Mouse (Mus musculus): Measurements from ENCODE around the gene Anapc4. TPM values are rescaled to one million over a fixed set of nuclear protein-coding genes. Genes with fewer than 3 reads are reported as not detected.
A peak's percentile ranks its signal among the peaks of the same experiment; 100 is the strongest.

The Anapc4 gene
- polyA plus RNA-seq, 1 experiment from 2014 or later, result 98.7 TPM

DNA sequence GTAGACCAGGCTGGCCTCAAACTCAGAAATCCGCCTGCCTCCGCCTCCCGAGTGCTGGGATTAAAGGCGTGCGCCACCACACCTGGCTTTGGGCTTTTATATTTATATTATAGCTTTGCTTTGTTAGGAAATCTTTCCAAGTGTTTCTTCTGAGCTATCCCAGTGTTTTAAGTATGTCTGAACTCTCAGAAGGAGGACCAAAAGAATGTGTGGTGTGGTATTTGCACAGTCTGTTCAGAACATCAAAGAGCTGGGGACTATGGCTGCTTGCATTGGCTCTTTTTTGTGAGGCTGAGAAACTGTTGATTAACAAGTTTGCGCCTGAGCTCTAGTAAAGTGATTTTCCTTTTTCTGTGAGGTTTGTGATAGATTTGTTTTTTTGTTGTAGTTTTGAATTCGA lies 10.5 kb downstream of the Anapc4 start:
- Histone ChIP-seq H3K36me3 (ENCODE audit: control insufficient read depth, insufficient read depth, low read length) (peaks cover 44% of the 10 kb centered on the region), H3K27ac (ENCODE audit: low read length) (no peak overlapping the region)
- ATAC-seq (ENCODE audit: insufficient number of reproducible peaks, insufficient read depth, low FRiP score, low read depth), result no peak

DNA sequence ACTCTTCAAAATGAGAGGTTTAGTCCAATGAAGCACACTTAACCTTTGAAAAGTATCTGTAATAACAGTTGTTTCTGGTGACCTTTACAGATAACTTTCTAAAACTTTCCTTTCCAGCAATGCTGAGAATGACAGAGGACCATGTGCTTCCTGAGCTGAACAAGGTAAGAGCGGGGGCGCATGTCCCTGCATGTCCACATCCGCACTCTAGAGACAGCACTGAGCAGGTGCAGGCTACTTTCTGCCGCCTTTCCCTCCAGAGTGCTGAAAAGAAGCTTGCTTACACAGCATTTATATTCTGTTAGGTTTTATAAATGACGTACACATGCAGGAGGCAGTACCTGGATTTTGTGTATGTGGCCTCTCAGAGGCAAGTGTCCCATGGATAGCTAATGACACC lies 21.9 kb downstream of the Anapc4 start:
- ATAC-seq (ENCODE audit: insufficient number of reproducible peaks, insufficient read depth, low FRiP score, low read depth), result no peak
- Histone ChIP-seq H3K4me2 (replicated peaks; ENCODE audit: low read depth, low read length) (no peak overlapping the region), H3K4me3 (ENCODE audit: low read depth, low read length) (no peak overlapping the region), H3K36me3 (ENCODE audit: control insufficient read depth, insufficient read depth, low read length) (peaks cover 58% of the 10 kb centered on the region), H3K27me3 (ENCODE audit: control insufficient read depth, insufficient read depth, low read length) (no peaks in the 10 kb centered on the region), H3K9ac (replicated peaks; ENCODE audit: low read depth, low read length) (no peak overlapping the region), H3K4me1 (ENCODE audit: control insufficient read depth, insufficient read depth, low read length) (no peaks in the 10 kb centered on the region), H3K9me3 (ENCODE audit: control insufficient read depth, low read depth, low read length) (no peaks in the 10 kb centered on the region), H3K27ac (ENCODE audit: low read length) (no peak overlapping the region)
- WGBS, result 84% methylated on average over 5 of the region's 5 CpGs

More for the DNA sequence above, 10.5 kb downstream of the Anapc4 start:
- no peak overlapping the region for H3K4me3 ChIP-seq (ENCODE audit: low read depth, low read length)
- H3K4me2 ChIP-seq (replicated peaks; ENCODE audit: low read depth, low read length), result no peak overlapping the region
- H3K27me3 ChIP-seq (ENCODE audit: control insufficient read depth, insufficient read depth, low read length), result no peaks in the 10 kb centered on the region
- H3K9me3 ChIP-seq (ENCODE audit: control insufficient read depth, low read depth, low read length), result no peaks in the 10 kb centered on the region
- no peak overlapping the region for H3K9ac ChIP-seq (replicated peaks; ENCODE audit: low read depth, low read length)
- 80% methylated on average over 7 of the region's 7 CpGs for WGBS
- no peaks in the 10 kb centered on the region for H3K4me1 ChIP-seq (ENCODE audit: control insufficient read depth, insufficient read depth, low read length)

DNA sequence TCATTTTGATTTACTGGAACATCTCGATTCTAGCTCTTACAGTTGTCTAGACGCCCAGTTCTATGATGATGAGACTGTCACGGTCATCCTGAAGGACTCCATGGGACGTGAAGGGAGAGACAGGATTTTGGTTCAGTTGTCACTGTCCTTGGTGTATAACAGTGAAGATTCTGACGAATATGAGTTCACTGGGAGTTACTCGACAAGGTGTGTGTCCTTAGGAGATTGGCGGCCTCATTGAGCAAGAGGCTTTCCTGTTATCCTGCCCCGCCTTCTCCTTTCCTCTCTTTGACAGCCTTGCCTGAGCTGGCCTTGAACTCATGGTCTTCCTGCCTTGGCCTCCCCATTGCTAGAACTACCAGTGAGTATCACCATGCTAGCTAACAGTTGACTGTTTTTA lies 30.6 kb downstream of the Anapc4 start:
- Histone ChIP-seq H3K27me3 (ENCODE audit: control insufficient read depth, insufficient read depth, low read length) (no peaks in the 10 kb centered on the region), H3K4me3 (ENCODE audit: low read depth, low read length) (no peak overlapping the region), H3K4me1 (ENCODE audit: control insufficient read depth, insufficient read depth, low read length) (0 out of 2 replicates have a peak, but pooled peaks cover 4% of the 10 kb centered on the region), H3K27ac (ENCODE audit: low read length) (no peak overlapping the region), H3K9me3 (ENCODE audit: control insufficient read depth, low read depth, low read length) (no peaks in the 10 kb centered on the region), H3K36me3 (ENCODE audit: control insufficient read depth, insufficient read depth, low read length) (peaks cover 66% of the 10 kb centered on the region), H3K4me2 (replicated peaks; ENCODE audit: low read depth, low read length) (no peak overlapping the region), H3K9ac (replicated peaks; ENCODE audit: low read depth, low read length) (no peak overlapping the region)
- WGBS, result 86% methylated on average over 8 of the region's 8 CpGs
- no peak for ATAC-seq (ENCODE audit: insufficient number of reproducible peaks, insufficient read depth, low FRiP score, low read depth)

DNA sequence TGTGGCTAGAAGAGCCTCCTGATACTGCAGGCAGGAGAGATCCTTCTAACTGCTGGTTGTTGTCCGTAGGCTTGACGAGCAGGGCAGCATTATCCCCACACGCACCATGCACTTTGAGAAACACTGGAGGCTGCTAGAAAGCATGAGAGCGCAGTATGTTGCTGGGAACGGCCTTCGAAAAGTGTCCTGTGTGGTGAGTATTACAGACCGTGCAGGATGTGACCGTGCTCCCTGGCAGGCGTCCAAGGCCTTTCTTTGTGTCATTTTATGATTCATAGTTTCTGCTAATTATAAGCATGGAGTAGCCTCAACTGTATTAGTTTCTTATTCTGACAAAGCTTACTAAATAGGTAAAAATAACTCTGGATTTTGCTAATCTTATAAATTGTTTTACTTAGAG lies 32.0 kb downstream of the Anapc4 start:
- Histone ChIP-seq H3K4me1 (ENCODE audit: control insufficient read depth, insufficient read depth, low read length) (0 out of 2 replicates have a peak, but pooled peaks cover 4% of the 10 kb centered on the region), H3K27me3 (ENCODE audit: control insufficient read depth, insufficient read depth, low read length) (no peaks in the 10 kb centered on the region), H3K27ac (ENCODE audit: low read length) (peak overlapping the region; percentile 21; the same call in 1 of the 2 replicates), H3K4me3 (ENCODE audit: low read depth, low read length) (no peak overlapping the region), H3K9me3 (ENCODE audit: control insufficient read depth, low read depth, low read length) (no peaks in the 10 kb centered on the region), H3K4me2 (replicated peaks; ENCODE audit: low read depth, low read length) (no peak overlapping the region), H3K9ac (replicated peaks; ENCODE audit: low read depth, low read length) (no peak overlapping the region), H3K36me3 (ENCODE audit: control insufficient read depth, insufficient read depth, low read length) (peaks cover 62% of the 10 kb centered on the region)
- 51% methylated on average over 9 of the region's 9 CpGs for WGBS
- no peak for ATAC-seq (ENCODE audit: insufficient number of reproducible peaks, insufficient read depth, low FRiP score, low read depth)

DNA sequence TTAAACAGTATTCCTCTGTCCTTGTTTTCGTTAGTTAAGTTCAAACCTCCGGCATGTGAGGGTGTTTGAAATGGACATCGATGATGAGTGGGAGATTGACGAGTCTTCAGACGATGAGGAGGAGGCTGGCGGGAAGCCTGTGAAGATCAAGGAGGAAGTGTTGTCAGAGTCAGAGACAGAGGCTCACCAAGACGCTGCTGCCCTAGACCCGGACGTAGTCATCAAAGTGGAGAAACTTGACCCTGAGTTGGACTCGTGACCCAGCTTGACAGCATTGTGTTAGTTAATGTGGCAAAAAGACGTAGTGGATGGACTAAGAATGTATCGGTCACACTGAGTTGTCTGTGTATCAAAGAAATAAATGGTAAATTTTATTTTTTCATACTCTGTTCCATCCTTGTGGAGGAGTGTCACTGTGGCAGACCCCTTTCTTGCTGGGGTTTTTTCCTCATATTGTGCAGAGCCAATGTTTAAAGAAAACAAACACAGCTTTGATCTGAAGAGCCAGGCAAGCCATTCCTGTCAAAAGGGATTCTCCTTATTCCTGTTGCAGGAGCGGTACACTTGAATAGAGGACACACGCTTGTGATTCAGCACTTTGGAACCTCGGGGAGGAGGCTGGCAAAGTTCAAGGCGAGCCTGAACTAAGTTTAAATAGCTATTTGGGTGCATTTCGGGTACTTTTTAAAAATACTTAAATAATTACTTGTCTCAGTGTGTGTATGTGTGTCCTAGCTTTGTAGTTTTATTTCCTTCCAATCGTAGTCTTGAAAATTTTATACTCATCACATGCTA lies 32.7 kb downstream of the Anapc4 start:
- Histone ChIP-seq H3K27ac (ENCODE audit: low read length) (no peak overlapping the region), H3K27me3 (ENCODE audit: control insufficient read depth, insufficient read depth, low read length) (no peaks in the 10 kb centered on the region)

DNA sequence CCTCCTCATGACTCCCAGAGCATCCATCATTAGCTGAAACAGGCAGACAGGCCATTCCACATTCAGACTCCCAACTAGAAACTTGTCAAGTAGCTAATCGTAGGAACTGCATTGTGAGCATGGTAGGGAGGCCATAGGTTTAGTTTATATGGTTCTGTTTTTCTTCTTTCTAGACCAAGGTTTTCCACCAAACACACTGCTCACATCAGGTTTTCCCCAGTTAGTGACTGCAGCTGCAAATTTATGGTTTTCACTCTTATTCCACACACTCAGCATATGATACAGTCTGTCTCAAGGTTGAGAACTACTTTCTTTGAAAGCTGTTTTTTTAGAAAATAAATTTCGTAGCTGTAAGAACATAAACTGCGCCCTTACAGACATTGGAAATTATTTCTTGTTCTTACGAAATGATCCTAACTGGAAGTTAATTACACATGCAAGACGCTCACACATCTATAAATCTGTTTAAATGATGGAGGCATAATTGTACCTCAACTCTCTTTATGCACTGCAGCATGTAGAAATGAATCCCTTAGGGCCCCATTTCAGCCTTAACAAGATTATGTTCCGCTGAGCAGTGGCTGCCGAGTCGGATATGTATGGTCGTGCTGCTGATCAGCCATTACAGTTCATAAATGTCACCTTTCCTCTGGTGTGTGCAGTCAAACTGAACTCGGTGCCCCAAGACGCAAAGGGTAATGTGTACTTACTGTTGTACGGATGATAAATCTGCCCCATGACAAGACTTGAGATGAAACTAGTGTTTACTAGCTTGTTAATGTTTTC lies 35.3 kb downstream of the Anapc4 start:
- no peaks in the 10 kb centered on the region for H3K9me3 ChIP-seq (ENCODE audit: control insufficient read depth, low read depth, low read length)
- H3K4me3 ChIP-seq (ENCODE audit: low read depth, low read length), result no peak overlapping the region
- no peaks in the 10 kb centered on the region for H3K27me3 ChIP-seq (ENCODE audit: control insufficient read depth, insufficient read depth, low read length)
- no peak for ATAC-seq (ENCODE audit: insufficient number of reproducible peaks, insufficient read depth, low FRiP score, low read depth)
- no peak overlapping the region for H3K27ac ChIP-seq (ENCODE audit: low read length)
- no peak overlapping the region for H3K4me2 ChIP-seq (replicated peaks; ENCODE audit: low read depth, low read length)
- 0 out of 2 replicates have a peak, but pooled peaks cover 4% of the 10 kb centered on the region for H3K4me1 ChIP-seq (ENCODE audit: control insufficient read depth, insufficient read depth, low read length)
- H3K9ac ChIP-seq (replicated peaks; ENCODE audit: low read depth, low read length), result no peak overlapping the region
- 81% methylated on average over 12 of the region's 12 CpGs for WGBS
- H3K36me3 ChIP-seq (ENCODE audit: control insufficient read depth, insufficient read depth, low read length), result peaks cover 40% of the 10 kb centered on the region

More for the DNA sequence above, 32.7 kb downstream of the Anapc4 start:
- peaks cover 54% of the 10 kb centered on the region for H3K36me3 ChIP-seq (ENCODE audit: control insufficient read depth, insufficient read depth, low read length)
- H3K4me2 ChIP-seq (replicated peaks; ENCODE audit: low read depth, low read length), result no peak overlapping the region
- WGBS, result 79% methylated on average over 18 of the region's 18 CpGs
- no peaks in the 10 kb centered on the region for H3K9me3 ChIP-seq (ENCODE audit: control insufficient read depth, low read depth, low read length)
- H3K4me3 ChIP-seq (ENCODE audit: low read depth, low read length), result no peak overlapping the region
- H3K9ac ChIP-seq (replicated peaks; ENCODE audit: low read depth, low read length), result no peak overlapping the region
- 0 out of 2 replicates have a peak, but pooled peaks cover 4% of the 10 kb centered on the region for H3K4me1 ChIP-seq (ENCODE audit: control insufficient read depth, insufficient read depth, low read length)
- ATAC-seq (ENCODE audit: insufficient number of reproducible peaks, insufficient read depth, low FRiP score, low read depth), result no peak

DNA sequence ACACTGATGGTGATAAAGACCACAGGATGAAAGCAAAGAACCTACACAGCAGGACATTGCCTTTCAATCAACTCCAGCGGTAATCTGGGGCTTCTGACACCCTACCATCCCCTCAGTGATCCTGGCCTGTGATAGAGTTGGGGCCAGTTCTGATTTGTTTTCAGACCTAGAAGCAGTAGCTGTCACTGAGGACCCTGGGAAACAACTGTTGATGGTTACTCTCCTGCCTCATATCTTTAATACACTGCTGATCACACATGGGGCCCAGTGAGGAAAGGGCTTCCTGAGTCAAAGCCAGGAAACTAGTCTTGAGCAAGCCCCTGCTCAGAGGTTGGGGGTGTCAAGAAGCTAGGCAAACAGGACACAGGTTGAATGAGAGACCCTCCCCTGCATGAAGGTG lies 37.6 kb downstream of the Anapc4 start:
- peaks cover 18% of the 10 kb centered on the region for H3K36me3 ChIP-seq (ENCODE audit: control insufficient read depth, insufficient read depth, low read length)
- ATAC-seq (ENCODE audit: insufficient number of reproducible peaks, insufficient read depth, low FRiP score, low read depth), result no peak
- WGBS, result 25% methylated on average over 1 of the region's 1 CpGs

DNA sequence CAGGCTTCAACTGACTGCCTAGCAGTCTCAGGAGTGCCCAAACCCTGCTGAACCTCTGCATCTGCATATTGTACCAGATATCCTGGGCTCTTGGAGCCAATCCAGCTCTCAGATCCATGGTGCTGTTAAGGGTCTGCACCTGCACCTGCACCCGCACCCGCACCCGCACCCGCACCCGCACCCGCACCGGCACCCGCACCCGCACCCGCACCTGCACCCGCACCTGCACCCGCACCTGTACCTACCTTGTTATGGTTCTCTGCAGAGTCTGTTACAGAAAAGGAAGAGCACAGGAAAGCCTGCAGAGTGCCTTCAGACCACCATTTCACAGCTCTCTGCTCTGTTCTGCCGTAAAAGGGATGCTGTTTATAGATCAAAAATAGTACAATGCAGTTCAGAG lies 38.2 kb downstream of the Anapc4 start:
- WGBS, result 85% methylated on average over 13 of the region's 13 CpGs
- no peaks in the 10 kb centered on the region for H3K27me3 ChIP-seq (ENCODE audit: control insufficient read depth, insufficient read depth, low read length)
- H3K4me3 ChIP-seq (ENCODE audit: low read depth, low read length), result no peak overlapping the region
- no peak for ATAC-seq (ENCODE audit: insufficient number of reproducible peaks, insufficient read depth, low FRiP score, low read depth)
- no peak overlapping the region for H3K27ac ChIP-seq (ENCODE audit: low read length)
- H3K4me2 ChIP-seq (replicated peaks; ENCODE audit: low read depth, low read length), result no peak overlapping the region
- no peaks in the 10 kb centered on the region for H3K9me3 ChIP-seq (ENCODE audit: control insufficient read depth, low read depth, low read length)
- H3K4me1 ChIP-seq (ENCODE audit: control insufficient read depth, insufficient read depth, low read length), result no peaks in the 10 kb centered on the region
- peaks cover 13% of the 10 kb centered on the region for H3K36me3 ChIP-seq (ENCODE audit: control insufficient read depth, insufficient read depth, low read length)
- H3K9ac ChIP-seq (replicated peaks; ENCODE audit: low read depth, low read length), result no peak overlapping the region

More for the DNA sequence above, 37.6 kb downstream of the Anapc4 start:
- no peak overlapping the region for H3K4me2 ChIP-seq (replicated peaks; ENCODE audit: low read depth, low read length)
- H3K27ac ChIP-seq (ENCODE audit: low read length), result no peak overlapping the region
- no peaks in the 10 kb centered on the region for H3K9me3 ChIP-seq (ENCODE audit: control insufficient read depth, low read depth, low read length)
- no peaks in the 10 kb centered on the region for H3K4me1 ChIP-seq (ENCODE audit: control insufficient read depth, insufficient read depth, low read length)
- no peak overlapping the region for H3K9ac ChIP-seq (replicated peaks; ENCODE audit: low read depth, low read length)
- H3K4me3 ChIP-seq (ENCODE audit: low read depth, low read length), result no peak overlapping the region
- H3K27me3 ChIP-seq (ENCODE audit: control insufficient read depth, insufficient read depth, low read length), result no peaks in the 10 kb centered on the region

Measured in stomach, embryonic 14.5 days (tissue).